Mouse (Mus musculus): Measurements from ENCODE around the gene Orm3.

Gene Orm3

DNA sequence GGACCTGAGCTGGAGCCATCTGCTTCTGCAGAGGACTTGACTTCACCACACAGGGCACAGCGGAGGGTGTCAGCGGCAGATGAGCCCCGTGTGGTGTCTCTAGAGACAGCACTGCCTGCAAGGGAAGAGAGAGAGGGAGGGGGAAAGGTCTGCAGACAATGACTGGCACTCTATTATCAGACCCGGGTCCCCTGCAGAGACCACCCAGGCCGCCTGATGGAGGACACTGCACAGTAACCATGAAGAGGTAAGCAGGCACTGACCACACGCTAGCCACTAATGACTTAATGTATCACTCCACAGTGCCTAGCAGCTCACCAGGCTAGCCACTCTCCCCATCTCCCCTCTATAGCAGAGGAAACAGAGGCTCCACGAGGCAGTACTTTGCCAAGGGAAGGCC, 14.9 kb downstream of the Orm3 start:
- DNase-seq (ENCODE audit: inconsistent ontology term) = no peak

- no peak for DNase-seq (ENCODE audit: inconsistent ontology term)
These were observed 15.9 kb downstream of the Orm3 start for GRCm38 (mm10) chr4:63371890-63372289.

DNA sequence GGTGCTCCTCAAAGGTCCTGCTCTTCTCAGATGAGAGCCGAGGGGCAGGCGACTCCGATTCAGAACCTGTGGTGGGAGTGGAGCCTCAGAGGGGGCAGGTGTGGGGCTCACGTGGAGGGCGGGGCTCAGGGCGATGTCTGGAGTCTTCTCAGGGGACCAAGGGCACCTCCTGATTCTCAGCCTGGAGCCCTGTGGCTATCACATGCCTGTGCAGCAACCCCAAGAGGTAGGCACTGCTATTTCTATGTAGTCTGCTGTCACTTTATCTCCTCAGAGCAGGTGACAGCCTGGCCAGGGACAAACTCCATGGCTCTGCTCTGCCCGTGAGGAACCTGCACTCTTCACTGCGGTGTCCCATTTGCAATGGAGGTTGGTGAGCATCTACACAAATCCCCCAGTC, 17.4 kb downstream of the Orm3 start:
- DNase-seq (ENCODE audit: inconsistent ontology term) = no peak

GRCm38 (mm10) chr4:63374331-63374730, 18.4 kb downstream of the Orm3 start:
- no peak for DNase-seq (ENCODE audit: inconsistent ontology term)

- DNase-seq (ENCODE audit: inconsistent ontology term) = no peak
These were observed 19.4 kb downstream of the Orm3 start for GRCm38 (mm10) chr4:63375367-63375766.

DNA sequence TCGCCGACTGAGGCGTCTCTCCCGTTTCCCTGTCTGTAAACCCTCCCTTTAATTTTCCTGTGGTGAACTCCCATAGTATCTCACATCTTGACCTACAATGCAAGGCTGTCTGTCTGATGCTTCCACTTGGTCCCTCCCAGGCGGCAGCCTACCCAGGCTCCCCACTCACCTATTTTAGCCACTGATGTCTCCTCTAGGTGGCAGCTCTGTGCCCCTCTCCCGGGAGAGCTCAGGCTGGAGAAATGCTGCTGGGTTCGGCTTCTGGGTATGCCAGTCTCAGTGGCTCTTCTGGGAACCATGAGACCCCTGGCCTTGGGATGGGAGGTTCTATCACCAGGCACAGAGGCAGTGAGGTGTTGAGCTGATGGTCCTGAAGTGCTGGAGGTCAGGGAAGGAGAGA, 21.5 kb downstream of the Orm3 start:
- DNase-seq (ENCODE audit: inconsistent ontology term) = no peak

DNA sequence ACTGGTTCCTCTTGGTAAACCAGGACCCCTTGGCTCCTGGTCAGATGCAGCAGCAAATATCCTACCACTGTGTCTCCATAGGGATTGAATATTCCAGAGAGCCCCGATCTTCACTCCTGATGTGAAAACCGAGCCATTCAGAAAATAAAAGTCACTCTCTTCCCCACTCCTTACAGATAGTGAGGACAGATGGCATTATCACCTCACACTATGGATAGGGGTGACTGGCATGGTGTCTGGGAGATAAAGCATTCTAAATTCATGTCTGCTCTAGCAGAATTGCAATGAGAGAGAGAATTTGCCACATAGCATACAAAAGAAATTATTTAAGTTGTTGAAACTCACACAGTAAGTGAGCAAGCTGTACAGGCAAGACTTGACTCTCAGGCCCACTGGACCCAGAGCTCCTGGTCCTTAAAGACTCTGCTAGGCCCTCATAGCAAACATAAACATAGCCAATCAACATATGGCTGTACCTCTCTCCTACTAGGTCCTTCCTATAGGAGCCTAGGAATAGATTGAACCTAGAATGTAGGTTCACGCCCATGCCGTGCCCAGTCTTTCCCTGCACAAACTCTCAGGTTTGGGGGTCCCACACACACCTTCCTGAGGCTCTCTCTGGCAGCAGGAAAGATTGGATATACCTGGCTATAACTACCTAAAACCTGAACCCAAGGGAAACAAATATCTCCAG, 26.9 kb downstream of the Orm3 start:
- no peak for DNase-seq (ENCODE audit: inconsistent ontology term)

DNA sequence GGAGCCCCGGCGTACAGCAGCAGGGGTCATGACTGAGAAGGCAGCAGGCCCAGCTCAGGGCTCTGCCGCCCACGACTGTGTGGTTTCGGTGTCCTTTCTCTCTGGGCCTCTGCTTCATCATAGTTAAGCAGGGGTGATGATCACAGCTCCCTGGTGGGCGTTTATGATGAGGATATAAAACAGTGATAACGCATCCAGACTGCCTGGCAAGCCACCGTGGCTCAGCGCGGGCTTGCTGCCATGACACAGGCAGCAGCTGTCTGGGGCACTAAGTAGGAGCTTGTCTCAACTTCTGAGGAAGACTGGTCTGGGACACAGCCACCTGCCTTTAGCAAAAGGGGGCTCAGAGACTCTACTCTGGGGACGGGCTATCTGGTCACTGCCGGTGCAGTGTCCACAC, 27.5 kb downstream of the Orm3 start:
- DNase-seq (ENCODE audit: inconsistent ontology term) = no peak

GRCm38 (mm10) chr4:63384262-63384661, 28.3 kb downstream of the Orm3 start:
- DNase-seq (ENCODE audit: inconsistent ontology term) = no peak

DNA sequence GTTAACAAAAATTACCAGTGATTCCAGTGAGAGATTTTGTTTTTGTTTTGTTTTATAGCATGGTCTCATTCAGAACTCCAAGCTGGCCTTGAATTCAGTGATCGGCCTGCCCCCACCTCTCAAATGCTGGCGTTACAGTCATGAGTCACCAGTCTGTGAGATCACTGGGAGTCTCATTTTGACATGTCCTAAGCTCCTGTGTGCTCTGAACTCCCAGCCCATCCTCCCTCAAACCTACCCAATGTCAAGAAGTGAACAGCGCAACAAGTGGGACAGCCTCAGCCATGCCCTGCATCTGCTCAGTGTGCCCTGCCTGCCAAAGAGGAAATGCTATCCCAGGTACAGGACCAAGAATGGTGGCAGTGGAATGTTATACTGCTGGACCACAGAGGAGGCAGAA, 29.3 kb downstream of the Orm3 start:
- no peak for DNase-seq (ENCODE audit: inconsistent ontology term)

- DNase-seq (ENCODE audit: inconsistent ontology term) = no peak
These were observed 29.8 kb downstream of the Orm3 start for GRCm38 (mm10) chr4:63385784-63386183.

DNA sequence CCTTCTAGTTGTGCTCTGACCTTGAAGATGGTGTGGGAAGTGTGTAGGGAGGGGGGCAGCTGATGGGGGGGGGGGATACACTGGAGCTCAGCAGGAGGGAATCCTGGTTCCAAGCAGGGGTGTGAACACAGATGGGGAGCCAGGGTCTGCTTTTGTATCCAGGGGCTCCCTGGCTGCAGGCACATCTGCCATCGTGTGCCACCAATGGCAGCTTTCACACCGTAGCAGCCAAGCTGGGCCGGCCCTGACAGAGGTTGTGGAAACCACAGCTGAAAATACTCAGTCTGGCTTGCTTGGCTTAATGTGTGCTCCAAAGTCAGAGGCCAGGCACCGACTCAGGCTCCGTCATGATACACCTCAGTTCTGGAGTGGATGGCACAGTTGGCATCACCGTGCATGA, 32.1 kb downstream of the Orm3 start:
- DNase-seq (ENCODE audit: inconsistent ontology term) = no peak

DNA sequence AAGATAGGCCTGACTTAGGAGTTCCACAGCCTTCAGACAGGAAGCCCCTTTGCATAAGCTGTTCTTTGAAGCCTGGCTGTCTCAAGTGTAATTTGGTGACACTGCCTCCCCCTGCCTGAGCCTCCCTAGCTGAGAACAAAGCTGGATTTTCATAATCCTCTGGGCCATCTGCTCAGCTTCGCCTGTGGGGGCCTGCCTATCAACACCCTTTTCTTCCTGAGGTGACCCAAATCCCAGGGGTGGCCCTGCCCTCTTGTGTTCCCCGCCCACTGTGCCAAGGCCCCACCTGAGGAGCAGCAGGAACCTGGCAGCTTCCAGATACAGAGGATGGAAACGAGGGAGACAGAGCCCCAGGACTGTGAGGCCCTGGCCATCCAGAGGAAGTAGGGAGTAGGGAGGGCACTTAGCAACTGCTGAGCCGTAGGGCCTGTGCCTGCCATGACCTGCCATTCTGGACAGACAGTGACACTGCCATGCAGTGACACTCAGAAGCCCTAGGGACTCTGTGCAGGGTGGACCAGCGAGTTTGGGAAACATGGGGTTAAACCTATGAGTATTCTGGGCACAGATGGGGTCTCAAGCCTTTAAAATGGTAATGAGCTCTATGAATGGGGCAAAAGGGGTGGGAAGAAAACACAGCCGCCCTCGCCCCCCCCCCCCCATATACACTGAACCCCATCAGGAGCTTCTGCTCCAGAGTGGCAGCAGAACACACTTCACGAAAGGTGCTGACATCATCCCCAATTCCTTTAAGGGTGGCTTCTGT, 33.3 kb downstream of the Orm3 start:
- no peak for DNase-seq (ENCODE audit: inconsistent ontology term)

DNA sequence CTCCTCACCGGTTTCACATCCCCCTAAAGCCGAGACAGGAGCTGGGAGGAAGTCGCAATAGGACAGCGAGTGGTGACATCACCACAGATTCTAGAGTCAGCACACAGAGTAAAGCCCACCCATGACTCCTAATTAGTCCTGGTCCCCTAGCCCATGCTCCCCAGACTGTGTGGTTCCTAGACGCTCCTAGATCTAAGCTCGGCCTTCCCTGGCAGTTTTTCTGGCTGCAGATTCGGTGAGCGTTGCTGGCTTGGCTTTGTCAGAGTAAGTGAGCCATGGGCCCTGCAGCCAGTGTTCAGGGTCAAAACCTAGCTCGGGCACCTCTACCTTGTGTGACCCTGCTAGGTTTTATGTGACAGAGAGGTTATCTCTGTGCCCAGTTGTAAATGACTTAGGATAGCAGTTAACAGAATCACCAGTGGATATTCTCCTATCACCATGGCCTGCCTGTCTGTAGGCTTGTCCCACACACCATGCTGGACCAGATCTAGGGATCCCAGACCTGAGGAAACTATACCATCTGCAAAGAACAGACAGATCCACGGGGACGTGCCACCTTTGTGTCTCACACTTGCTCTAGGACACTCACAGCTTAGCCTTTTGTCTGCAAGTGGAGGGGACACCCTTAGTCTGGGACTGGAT, 34.0 kb downstream of the Orm3 start:
- DNase-seq (ENCODE audit: inconsistent ontology term) = no peak

DNA sequence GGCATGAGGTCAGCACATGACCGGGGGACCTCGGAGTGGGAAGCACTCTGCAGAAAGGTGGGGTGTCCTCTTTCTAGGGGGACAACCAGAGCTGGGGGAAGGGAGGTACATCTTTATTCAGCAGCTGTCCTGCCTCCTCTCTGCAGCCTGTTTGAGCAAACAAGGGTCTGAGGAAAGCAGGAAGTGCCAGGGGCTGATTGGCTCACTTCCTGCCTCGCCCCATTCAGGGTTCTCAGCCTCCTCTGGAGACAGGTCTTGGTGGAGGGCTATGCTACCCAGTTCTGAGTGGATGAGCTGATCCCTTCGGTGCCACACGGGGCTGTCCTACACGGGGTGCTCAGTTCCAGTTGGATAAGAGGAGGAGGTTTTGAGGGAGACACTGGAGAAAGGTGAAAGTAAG, 35.4 kb downstream of the Orm3 start:
- DNase-seq (ENCODE audit: inconsistent ontology term) = no peak

GRCm38 (mm10) chr4:63397981-63398537, 42.1 kb downstream of the Orm3 start:
- DNase-seq (ENCODE audit: inconsistent ontology term) = no peak

DNA sequence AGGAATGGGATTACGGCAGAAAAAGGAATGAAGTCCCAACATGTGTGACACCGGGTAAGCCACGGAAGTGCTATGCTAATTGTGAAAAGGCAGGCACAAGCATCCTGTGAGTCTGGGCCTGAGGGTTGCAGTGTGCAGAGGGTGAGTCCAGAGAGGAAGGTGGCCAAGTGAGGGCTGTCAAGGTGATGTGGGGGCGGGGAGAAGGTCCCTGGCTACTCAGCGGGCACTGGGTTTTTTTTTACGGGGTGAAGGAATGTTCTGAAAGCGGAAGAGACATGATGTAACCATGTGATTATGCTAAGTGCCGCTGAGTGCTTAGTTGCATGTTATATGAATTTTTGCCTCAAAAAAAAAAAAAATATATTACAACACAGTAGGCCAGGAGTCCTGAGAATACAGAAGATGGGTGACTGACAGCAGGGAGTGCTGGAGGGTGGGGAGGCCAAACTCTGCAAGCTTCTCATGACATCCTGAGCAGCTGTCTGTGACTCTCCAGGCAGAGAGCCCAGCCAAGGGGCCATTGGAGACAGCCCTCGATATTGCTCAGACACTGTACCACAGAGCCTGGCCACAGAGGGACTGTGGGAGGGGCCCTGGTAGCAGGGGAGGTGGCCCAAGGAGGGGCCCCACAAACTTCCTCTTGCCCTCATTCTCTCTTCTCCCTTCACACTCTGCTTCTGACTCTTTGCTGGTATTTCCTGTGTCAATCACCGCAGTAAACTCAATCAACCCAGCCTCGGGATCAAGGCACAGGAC, 43.1 kb downstream of the Orm3 start:
- peak; percentile 37 for DNase-seq (ENCODE audit: inconsistent ontology term)

DNA sequence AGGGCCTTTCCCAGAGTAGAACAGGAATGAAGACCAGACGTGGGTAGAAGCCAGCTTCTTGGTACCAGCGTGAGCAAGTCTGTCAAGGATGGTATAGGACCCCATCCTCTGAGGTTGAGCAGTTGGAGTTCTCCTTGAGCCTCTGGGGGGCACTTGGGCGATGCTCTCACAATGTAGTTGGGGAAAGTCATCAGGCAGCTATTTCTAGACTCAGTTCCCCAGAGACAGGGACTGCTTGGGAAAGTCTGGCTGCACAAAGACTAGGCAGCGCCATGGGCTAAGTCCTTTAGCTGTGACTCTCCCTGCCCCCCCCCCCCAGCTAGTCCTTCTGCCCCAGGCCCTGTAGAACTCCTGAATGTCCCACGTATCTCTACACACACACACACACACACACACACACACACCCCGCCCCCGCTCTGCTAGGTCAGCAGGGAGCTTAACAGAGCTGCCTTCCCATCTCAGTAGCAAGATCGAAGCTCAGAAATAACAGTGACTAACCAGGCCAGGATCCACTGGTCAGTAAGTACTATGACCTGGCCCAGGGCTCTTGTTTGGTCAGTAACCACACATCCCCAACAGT, 43.8 kb downstream of the Orm3 start:
- DNase-seq (ENCODE audit: inconsistent ontology term) = no peak

GRCm38 (mm10) chr4:63400541-63401306, 44.8 kb downstream of the Orm3 start:
- DNase-seq (ENCODE audit: inconsistent ontology term) = no peak

GRCm38 (mm10) chr4:63401620-63402019, 45.7 kb downstream of the Orm3 start:
- DNase-seq (ENCODE audit: inconsistent ontology term) = no peak

DNA sequence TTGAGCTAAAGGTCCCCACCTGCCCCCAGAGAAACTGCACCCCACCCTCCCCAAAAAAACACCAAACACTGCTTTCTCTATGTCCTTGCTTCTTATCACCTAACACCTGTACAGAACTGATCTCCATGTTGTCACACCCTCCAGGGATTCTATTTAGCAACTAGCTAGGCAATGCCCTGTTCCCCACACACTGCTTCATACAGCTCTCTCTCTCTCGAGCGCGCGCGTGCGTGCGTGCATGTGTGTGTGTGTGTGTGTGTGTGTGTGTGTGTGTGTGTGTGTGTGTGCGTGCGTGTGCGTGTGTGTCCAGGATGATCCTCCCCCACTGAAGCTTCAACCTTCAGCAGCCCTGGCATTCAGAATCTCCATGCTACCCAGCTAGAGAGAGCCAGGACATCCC, 46.1 kb downstream of the Orm3 start:
- no peak for DNase-seq (ENCODE audit: inconsistent ontology term)

Measured in Muller cell, postnatal 12 days (primary cell).